Mouse (Mus musculus): ENCODE results near the gene Ptgfr.

Ptgfr gene

DNA sequence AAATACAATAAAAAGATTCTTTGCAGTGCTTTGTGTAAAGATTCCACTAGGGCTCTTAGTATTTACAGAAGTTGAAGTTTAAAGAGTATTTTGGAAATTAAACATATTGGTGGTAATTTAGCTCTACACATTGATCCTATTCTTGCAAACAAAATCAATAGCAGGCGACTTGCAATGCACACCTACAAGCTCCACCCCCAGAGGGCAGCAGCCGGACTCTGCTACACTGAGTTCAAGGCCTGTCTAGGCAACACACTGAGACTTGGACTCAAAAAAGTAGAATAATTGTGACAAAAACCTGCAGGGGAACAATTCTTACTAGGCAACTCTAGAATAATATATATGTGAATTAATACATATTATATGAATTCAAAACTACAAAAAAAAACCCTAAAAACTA, 28.8 kb downstream of the Ptgfr start:
- TF ChIP-seq GATA4 (IDR thresholded peaks at IDR 0.05; ENCODE audit: insufficient replicate concordance, low read length): no peak

- no peak for TF ChIP-seq GATA4 (IDR thresholded peaks at IDR 0.05; ENCODE audit: insufficient replicate concordance, low read length)
Observed at GRCm38 (mm10) chr3:151788622-151789021, 48.8 kb downstream of the Ptgfr start.

DNA sequence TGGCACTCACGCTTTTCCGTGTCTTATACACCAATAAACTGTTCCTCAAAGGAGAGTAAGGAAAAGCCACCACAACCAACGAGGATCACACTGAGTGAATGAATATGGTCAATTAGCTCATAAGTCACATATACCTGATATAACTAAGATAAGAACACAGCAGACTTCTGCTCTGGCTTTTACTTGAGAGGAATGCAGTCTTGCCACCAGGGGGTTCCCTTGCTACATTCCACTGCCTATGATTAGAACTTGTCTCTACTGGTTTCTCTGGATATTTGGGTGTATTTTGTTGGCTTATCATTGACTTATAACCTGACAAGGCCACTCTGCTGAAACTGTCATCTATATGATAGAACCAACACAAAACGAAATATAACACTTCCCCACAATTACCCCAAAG, 62.3 kb downstream of the Ptgfr start:
- no peak for TF ChIP-seq GATA4 (IDR thresholded peaks at IDR 0.05; ENCODE audit: insufficient replicate concordance, low read length)

DNA sequence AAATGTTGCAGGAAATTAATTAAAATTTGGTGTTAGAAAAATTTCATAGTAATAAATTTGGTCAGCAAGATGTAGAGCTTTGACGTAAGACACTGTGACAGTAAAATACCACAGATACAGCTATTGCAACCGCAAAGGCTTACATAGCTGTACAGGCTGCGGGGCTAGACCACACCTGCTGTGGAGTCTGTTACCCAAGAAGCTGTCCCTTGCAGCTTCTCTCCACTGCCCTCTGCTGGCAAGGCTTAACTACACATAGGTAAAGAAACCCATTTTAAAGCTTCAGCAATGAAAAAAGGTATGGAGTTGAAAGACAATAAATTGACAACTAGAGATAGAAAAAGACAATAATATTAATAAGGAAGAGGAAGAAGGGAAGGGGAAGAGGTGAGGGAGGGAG, 66.4 kb downstream of the Ptgfr start:
- no peak for TF ChIP-seq GATA4 (IDR thresholded peaks at IDR 0.05; ENCODE audit: insufficient replicate concordance, low read length)

DNA sequence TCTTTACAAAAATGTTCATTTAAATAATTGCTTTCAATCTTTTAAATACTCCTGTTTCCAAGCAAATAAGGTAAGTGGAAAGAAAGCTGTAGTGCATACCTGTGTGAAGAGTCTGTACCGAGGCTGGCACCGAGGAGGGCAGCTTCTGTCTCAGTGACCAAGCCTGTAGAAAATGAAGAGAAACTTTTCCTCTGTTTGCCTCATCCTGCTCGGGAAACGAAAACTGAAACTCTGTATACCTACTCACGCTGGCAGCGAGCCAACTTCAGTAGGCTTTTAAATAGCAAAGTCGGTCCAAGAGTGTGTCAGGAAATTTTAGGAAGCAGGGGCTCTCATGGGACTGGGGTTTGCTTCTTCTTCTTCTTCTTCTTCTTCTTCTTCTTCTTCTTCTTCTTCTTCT, 87.7 kb downstream of the Ptgfr start, which contains the start of gene Ifi44:
Gene Ifi44 (minus strand): TSS at position 224 of the 400 bp plus-strand sequence.
- TF ChIP-seq GATA4 (IDR thresholded peaks at IDR 0.05; ENCODE audit: insufficient replicate concordance, low read length): no peak

GRCm38 (mm10) chr3:151748514-151748913, 88.9 kb downstream of the Ptgfr start:
- no peak for TF ChIP-seq GATA4 (IDR thresholded peaks at IDR 0.05; ENCODE audit: insufficient replicate concordance, low read length)

All from liver, adult (tissue).